Mouse (Mus musculus): Measurements from ENCODE around the gene P2ry2. TPM values are rescaled to one million over a fixed set of nuclear protein-coding genes. Genes with fewer than 3 reads are reported as not detected.

Gene P2ry2
- polyA plus RNA-seq, 1 experiment: 0.34 TPM

GRCm38 (mm10) chr7:101043846-101044541, 31.3 kb upstream of the P2ry2 start:
- no peak for DNase-seq (ENCODE audit: low read depth)
- TF ChIP-seq CTCF (IDR thresholded peaks at IDR 0.05; ENCODE audit: borderline replicate concordance, extremely low read depth, insufficient read depth, insufficient read length) (no peak), POLR2A (IDR thresholded peaks at IDR 0.05; ENCODE audit: borderline replicate concordance, extremely low read depth, insufficient read depth, insufficient read length, poor library complexity, severe bottlenecking) (no peak)

- DNase-seq (ENCODE audit: low read depth): no peak
- TF ChIP-seq CTCF (IDR thresholded peaks at IDR 0.05; ENCODE audit: borderline replicate concordance, extremely low read depth, insufficient read depth, insufficient read length) (no peak), POLR2A (IDR thresholded peaks at IDR 0.05; ENCODE audit: borderline replicate concordance, extremely low read depth, insufficient read depth, insufficient read length, poor library complexity, severe bottlenecking) (no peak)
These were observed 29.5 kb upstream of the P2ry2 start for GRCm38 (mm10) chr7:101041977-101042749.

- DNase-seq (ENCODE audit: low read depth): no peak
- TF ChIP-seq POLR2A (IDR thresholded peaks at IDR 0.05; ENCODE audit: borderline replicate concordance, extremely low read depth, insufficient read depth, insufficient read length, poor library complexity, severe bottlenecking): no peak
- TF ChIP-seq CTCF (IDR thresholded peaks at IDR 0.05; ENCODE audit: borderline replicate concordance, extremely low read depth, insufficient read depth, insufficient read length): no peak
These were observed 28.9 kb upstream of the P2ry2 start for GRCm38 (mm10) chr7:101041544-101041943.

GRCm38 (mm10) chr7:101033371-101033770, 20.7 kb upstream of the P2ry2 start:
- DNase-seq (ENCODE audit: low read depth): no peak
- TF ChIP-seq POLR2A (IDR thresholded peaks at IDR 0.05; ENCODE audit: borderline replicate concordance, extremely low read depth, insufficient read depth, insufficient read length, poor library complexity, severe bottlenecking): no peak
- no peak for TF ChIP-seq CTCF (IDR thresholded peaks at IDR 0.05; ENCODE audit: borderline replicate concordance, extremely low read depth, insufficient read depth, insufficient read length)

GRCm38 (mm10) chr7:101031234-101031633, 18.6 kb upstream of the P2ry2 start:
- peak; percentile 53 for DNase-seq (ENCODE audit: low read depth)
- no peak for TF ChIP-seq CTCF (IDR thresholded peaks at IDR 0.05; ENCODE audit: borderline replicate concordance, extremely low read depth, insufficient read depth, insufficient read length)

GRCm38 (mm10) chr7:101030756-101031155, 18.1 kb upstream of the P2ry2 start:
- peak; percentile 23 for DNase-seq (ENCODE audit: low read depth)
- TF ChIP-seq CTCF (IDR thresholded peaks at IDR 0.05; ENCODE audit: borderline replicate concordance, extremely low read depth, insufficient read depth, insufficient read length) (no peak), POLR2A (IDR thresholded peaks at IDR 0.05; ENCODE audit: borderline replicate concordance, extremely low read depth, insufficient read depth, insufficient read length, poor library complexity, severe bottlenecking) (no peak)

- TF ChIP-seq POLR2A (IDR thresholded peaks at IDR 0.05; ENCODE audit: borderline replicate concordance, extremely low read depth, insufficient read depth, insufficient read length, poor library complexity, severe bottlenecking): no peak
- no peak for TF ChIP-seq CTCF (IDR thresholded peaks at IDR 0.05; ENCODE audit: borderline replicate concordance, extremely low read depth, insufficient read depth, insufficient read length)
- DNase-seq (ENCODE audit: low read depth): no peak
These were observed 16.8 kb upstream of the P2ry2 start for GRCm38 (mm10) chr7:101029446-101029845.

GRCm38 (mm10) chr7:101028991-101029390, 16.3 kb upstream of the P2ry2 start:
- DNase-seq (ENCODE audit: low read depth): no peak
- no peak for TF ChIP-seq POLR2A (IDR thresholded peaks at IDR 0.05; ENCODE audit: borderline replicate concordance, extremely low read depth, insufficient read depth, insufficient read length, poor library complexity, severe bottlenecking)
- TF ChIP-seq CTCF (IDR thresholded peaks at IDR 0.05; ENCODE audit: borderline replicate concordance, extremely low read depth, insufficient read depth, insufficient read length): no peak

GRCm38 (mm10) chr7:101028444-101028757, 15.7 kb upstream of the P2ry2 start:
- DNase-seq (ENCODE audit: low read depth): no peak
- no peak for TF ChIP-seq POLR2A (IDR thresholded peaks at IDR 0.05; ENCODE audit: borderline replicate concordance, extremely low read depth, insufficient read depth, insufficient read length, poor library complexity, severe bottlenecking)
- no peak for TF ChIP-seq CTCF (IDR thresholded peaks at IDR 0.05; ENCODE audit: borderline replicate concordance, extremely low read depth, insufficient read depth, insufficient read length)

GRCm38 (mm10) chr7:101027623-101028443, 15.2 kb upstream of the P2ry2 start:
- no peak for DNase-seq (ENCODE audit: low read depth)
- TF ChIP-seq POLR2A (IDR thresholded peaks at IDR 0.05; ENCODE audit: borderline replicate concordance, extremely low read depth, insufficient read depth, insufficient read length, poor library complexity, severe bottlenecking) (no peak), CTCF (IDR thresholded peaks at IDR 0.05; ENCODE audit: borderline replicate concordance, extremely low read depth, insufficient read depth, insufficient read length) (no peak)

GRCm38 (mm10) chr7:101026836-101027235, 14.2 kb upstream of the P2ry2 start:
- DNase-seq (ENCODE audit: low read depth): no peak
- TF ChIP-seq POLR2A (IDR thresholded peaks at IDR 0.05; ENCODE audit: borderline replicate concordance, extremely low read depth, insufficient read depth, insufficient read length, poor library complexity, severe bottlenecking) (no peak), CTCF (IDR thresholded peaks at IDR 0.05; ENCODE audit: borderline replicate concordance, extremely low read depth, insufficient read depth, insufficient read length) (no peak)

All from brain, embryonic 14.5 days (tissue).